Mouse (Mus musculus): ENCODE results near the gene Map3k5. TPM values are rescaled to one million over a fixed set of nuclear protein-coding genes. Genes with fewer than 3 reads are reported as not detected.

The Map3k5 gene
- polyA plus RNA-seq, 1 experiment from 2014 or later = 2.5 TPM

DNA sequence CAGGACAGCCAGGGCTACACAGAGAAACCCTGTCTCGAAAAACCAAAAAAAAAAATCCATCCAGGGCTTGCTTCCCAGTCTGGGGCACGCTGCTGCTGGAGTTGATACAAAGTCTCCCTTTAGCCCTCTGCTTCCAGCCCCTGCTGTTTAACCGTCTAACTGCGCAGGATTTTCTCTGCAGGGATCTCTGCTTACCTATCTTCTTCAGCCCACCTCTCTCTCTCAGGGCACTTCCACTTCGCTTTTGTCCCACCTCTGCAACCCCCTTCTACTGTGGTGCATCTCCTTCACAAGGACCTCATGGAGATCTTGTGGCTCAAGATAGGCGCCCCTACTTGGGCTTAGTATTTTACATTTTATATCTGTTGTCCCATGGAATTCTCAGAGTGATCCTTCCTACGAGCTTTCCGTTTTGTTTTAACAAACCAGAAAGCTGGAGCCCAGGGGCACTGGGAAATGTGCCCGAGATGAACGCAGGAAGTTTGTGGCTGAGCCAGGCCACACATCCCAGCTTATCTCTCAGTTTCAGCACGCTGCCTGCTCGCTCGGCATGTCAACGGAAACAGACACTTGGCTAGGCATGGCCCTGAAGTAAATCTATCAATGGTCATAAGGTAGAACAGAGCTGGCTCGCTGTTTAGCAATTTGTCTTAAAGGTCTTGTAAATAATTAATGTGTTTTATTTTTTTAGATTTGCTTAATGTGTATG, 201.2 kb downstream of the Map3k5 start:
- no peak overlapping the region for H3K4me3 ChIP-seq (ENCODE audit: low read depth, low read length)
- H3K4me2 ChIP-seq (ENCODE audit: low read depth, low read length) = no peak overlapping the region
- no peaks in the 10 kb centered on the region for H3K9me3 ChIP-seq (ENCODE audit: control insufficient read depth, low read length)
- no peak overlapping the region for H3K9ac ChIP-seq (ENCODE audit: low read depth, low read length)
- ATAC-seq (ENCODE audit: low read depth) = no peak
- DNase-seq (ENCODE audit: low spot score) = peak; percentile 31
- peaks cover 8% of the 10 kb centered on the region; the same call in 1 of the 2 replicates for H3K36me3 ChIP-seq (ENCODE audit: control insufficient read depth, insufficient read depth, low read length)
- WGBS = 75% methylated on average over 15 of the region's 15 CpGs
- H3K27ac ChIP-seq (replicated peaks; ENCODE audit: low read depth, low read length) = no peak overlapping the region
- no peaks in the 10 kb centered on the region for H3K27me3 ChIP-seq (replicated peaks; ENCODE audit: control insufficient read depth, insufficient read depth, low read length)
- H3K4me1 ChIP-seq (ENCODE audit: control insufficient read depth, insufficient read depth, low read length) = no peaks in the 10 kb centered on the region

DNA sequence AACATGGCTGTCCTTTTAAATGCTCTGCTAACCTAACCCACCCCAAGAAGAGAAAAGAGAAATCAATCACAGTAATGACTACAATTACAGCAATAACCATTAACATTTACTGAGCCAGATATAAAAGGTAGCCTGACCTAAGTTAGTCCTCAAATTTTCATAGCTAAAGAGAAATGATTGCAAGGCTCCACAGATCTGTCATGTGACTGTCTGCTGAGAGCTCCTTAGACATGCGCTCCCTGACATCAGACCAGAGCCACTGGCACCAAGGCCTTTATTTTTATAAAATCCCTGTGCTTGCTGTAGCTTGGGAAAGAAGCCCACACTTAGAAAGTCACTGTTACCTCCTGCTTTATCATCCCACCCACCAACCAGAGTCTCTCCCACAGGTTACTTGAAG, 202.2 kb downstream of the Map3k5 start:
- no peak overlapping the region for H3K27ac ChIP-seq (replicated peaks; ENCODE audit: low read depth, low read length)
- WGBS = 76% methylated on average over 1 of the region's 1 CpGs
- no peak overlapping the region for H3K4me3 ChIP-seq (ENCODE audit: low read depth, low read length)
- H3K9ac ChIP-seq (ENCODE audit: low read depth, low read length) = no peak overlapping the region
- no peaks in the 10 kb centered on the region for H3K4me1 ChIP-seq (ENCODE audit: control insufficient read depth, insufficient read depth, low read length)
- no peaks in the 10 kb centered on the region for H3K27me3 ChIP-seq (replicated peaks; ENCODE audit: control insufficient read depth, insufficient read depth, low read length)
- DNase-seq (ENCODE audit: low spot score) = no peak
- ATAC-seq (ENCODE audit: low read depth) = no peak
- H3K4me2 ChIP-seq (ENCODE audit: low read depth, low read length) = no peak overlapping the region
- no peaks in the 10 kb centered on the region for H3K9me3 ChIP-seq (ENCODE audit: control insufficient read depth, low read length)
- peaks cover 8% of the 10 kb centered on the region for H3K36me3 ChIP-seq (ENCODE audit: control insufficient read depth, insufficient read depth, low read length)

- Histone ChIP-seq H3K9me3 (ENCODE audit: control insufficient read depth, low read length) (no peaks in the 10 kb centered on the region), H3K27me3 (replicated peaks; ENCODE audit: control insufficient read depth, insufficient read depth, low read length) (no peaks in the 10 kb centered on the region), H3K4me2 (ENCODE audit: low read depth, low read length) (no peak overlapping the region), H3K4me3 (ENCODE audit: low read depth, low read length) (no peak overlapping the region), H3K36me3 (ENCODE audit: control insufficient read depth, insufficient read depth, low read length) (no peaks in the 10 kb centered on the region; the same call in none of the 2 replicates), H3K27ac (replicated peaks; ENCODE audit: low read depth, low read length) (no peak overlapping the region), H3K4me1 (ENCODE audit: control insufficient read depth, insufficient read depth, low read length) (no peaks in the 10 kb centered on the region), H3K9ac (ENCODE audit: low read depth, low read length) (no peak overlapping the region)
- no peak for DNase-seq (ENCODE audit: low spot score)
- no peak for ATAC-seq (ENCODE audit: low read depth)
- WGBS = 73% methylated on average over 17 of the region's 17 CpGs
Measured at GRCm38 (mm10) chr10:20141376-20141775, 207.1 kb downstream of the Map3k5 start.

- Histone ChIP-seq H3K4me2 (ENCODE audit: low read depth, low read length) (peak within 1 kb of the TSS; percentile 96), H3K36me3 (ENCODE audit: control insufficient read depth, insufficient read depth, low read length) (no peaks in the 10 kb centered on the region), H3K27ac (replicated peaks; ENCODE audit: low read depth, low read length) (peak within 1 kb of the TSS; percentile 52), H3K9ac (ENCODE audit: low read depth, low read length) (peak within 1 kb of the TSS; percentile 74), H3K4me3 (ENCODE audit: low read depth, low read length) (peak within 1 kb of the TSS; percentile 83), H3K9me3 (ENCODE audit: control insufficient read depth, low read length) (no peaks in the 10 kb centered on the region), H3K27me3 (replicated peaks; ENCODE audit: control insufficient read depth, insufficient read depth, low read length) (peaks cover 45% of the 10 kb centered on the region), H3K4me1 (ENCODE audit: control insufficient read depth, insufficient read depth, low read length) (0 out of 2 replicates have a peak, but pooled peaks cover 3% of the 10 kb centered on the region)
- 0 out of 2 replicates have a peak, but pooled peaks have one; percentile 5 for ATAC-seq (ENCODE audit: low read depth)
- 6% methylated on average over 31 of the region's 51 CpGs for WGBS
- DNase-seq (ENCODE audit: low spot score) = peak; percentile 22
Measured at GRCm38 (mm10) chr10:20148130-20148772, 214.0 kb downstream of the Map3k5 start, which contains the start of gene Map7. Gene Map7, plus strand, starts transcription at chr10:20148471.

DNA sequence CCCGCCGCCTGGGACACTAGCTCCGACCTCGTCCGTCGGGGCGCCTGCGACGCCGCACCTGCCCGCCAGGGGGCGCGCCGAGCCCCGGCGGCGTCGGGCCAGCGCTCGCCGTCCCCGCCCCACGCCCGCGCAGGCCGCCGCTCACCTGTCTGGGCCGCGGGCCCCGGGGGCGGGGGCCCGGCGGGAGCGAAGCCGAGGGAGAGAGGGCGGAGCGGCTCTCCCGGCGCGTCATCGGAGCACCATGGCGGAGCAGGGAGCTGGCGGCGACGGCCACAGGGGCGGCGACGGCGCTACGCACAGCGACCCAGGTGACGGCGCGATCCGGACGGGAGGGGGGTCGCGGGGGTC, 214.5 kb downstream of the Map3k5 start:
- H3K9ac ChIP-seq (ENCODE audit: low read depth, low read length) = peak overlapping the region; percentile 74
- ATAC-seq (ENCODE audit: low read depth) = peak; percentile 94
- 0% methylated on average over 4 of the region's 58 CpGs for WGBS
- no peaks in the 10 kb centered on the region for H3K36me3 ChIP-seq (ENCODE audit: control insufficient read depth, insufficient read depth, low read length)
- H3K4me2 ChIP-seq (ENCODE audit: low read depth, low read length) = peak overlapping the region; percentile 96
- H3K27me3 ChIP-seq (replicated peaks; ENCODE audit: control insufficient read depth, insufficient read depth, low read length) = peaks cover 45% of the 10 kb centered on the region
- H3K4me1 ChIP-seq (ENCODE audit: control insufficient read depth, insufficient read depth, low read length) = 0 out of 2 replicates have a peak, but pooled peaks cover 3% of the 10 kb centered on the region
- peak overlapping the region; percentile 83 for H3K4me3 ChIP-seq (ENCODE audit: low read depth, low read length)
- DNase-seq (ENCODE audit: low spot score) = peak; percentile 82
- no peaks in the 10 kb centered on the region for H3K9me3 ChIP-seq (ENCODE audit: control insufficient read depth, low read length)
- peak overlapping the region; percentile 52; the same call in 1 of the 2 replicates for H3K27ac ChIP-seq (replicated peaks; ENCODE audit: low read depth, low read length)

- no peaks in the 10 kb centered on the region for H3K36me3 ChIP-seq (ENCODE audit: control insufficient read depth, insufficient read depth, low read length)
- H3K4me3 ChIP-seq (ENCODE audit: low read depth, low read length) = peak overlapping the region; percentile 83
- no peaks in the 10 kb centered on the region for H3K9me3 ChIP-seq (ENCODE audit: control insufficient read depth, low read length)
- DNase-seq (ENCODE audit: low spot score) (peak; percentile 44), ATAC-seq (ENCODE audit: low read depth) (peak; percentile 76)
- peaks cover 45% of the 10 kb centered on the region for H3K27me3 ChIP-seq (replicated peaks; ENCODE audit: control insufficient read depth, insufficient read depth, low read length)
- H3K27ac ChIP-seq (replicated peaks; ENCODE audit: low read depth, low read length) = peak overlapping the region; percentile 52
- WGBS = under 1% methylated on average over 27 of the region's 74 CpGs
- peak overlapping the region; percentile 74 for H3K9ac ChIP-seq (ENCODE audit: low read depth, low read length)
- peak overlapping the region; percentile 96 for H3K4me2 ChIP-seq (ENCODE audit: low read depth, low read length)
- 0 out of 2 replicates have a peak, but pooled peaks cover 3% of the 10 kb centered on the region for H3K4me1 ChIP-seq (ENCODE audit: control insufficient read depth, insufficient read depth, low read length)
Measured at GRCm38 (mm10) chr10:20149121-20149834, 215.0 kb downstream of the Map3k5 start.

GRCm38 (mm10) chr10:20149835-20150355, 215.6 kb downstream of the Map3k5 start:
- Histone ChIP-seq H3K4me2 (ENCODE audit: low read depth, low read length) (peak overlapping the region; percentile 96), H3K36me3 (ENCODE audit: control insufficient read depth, insufficient read depth, low read length) (no peaks in the 10 kb centered on the region), H3K27me3 (replicated peaks; ENCODE audit: control insufficient read depth, insufficient read depth, low read length) (peaks cover 45% of the 10 kb centered on the region), H3K4me3 (ENCODE audit: low read depth, low read length) (peak overlapping the region; percentile 83), H3K9me3 (ENCODE audit: control insufficient read depth, low read length) (no peaks in the 10 kb centered on the region), H3K4me1 (ENCODE audit: control insufficient read depth, insufficient read depth, low read length) (0 out of 2 replicates have a peak, but pooled peaks cover 3% of the 10 kb centered on the region), H3K27ac (replicated peaks; ENCODE audit: low read depth, low read length) (no peak overlapping the region), H3K9ac (ENCODE audit: low read depth, low read length) (peak overlapping the region; percentile 74)
- 9% methylated on average over 13 of the region's 13 CpGs for WGBS
- no peak for ATAC-seq (ENCODE audit: low read depth)
- no peak for DNase-seq (ENCODE audit: low spot score)

- Histone ChIP-seq H3K4me2 (ENCODE audit: low read depth, low read length) (no peak overlapping the region), H3K4me3 (ENCODE audit: low read depth, low read length) (no peak overlapping the region), H3K9me3 (ENCODE audit: control insufficient read depth, low read length) (no peaks in the 10 kb centered on the region), H3K36me3 (ENCODE audit: control insufficient read depth, insufficient read depth, low read length) (no peaks in the 10 kb centered on the region), H3K27me3 (replicated peaks; ENCODE audit: control insufficient read depth, insufficient read depth, low read length) (peaks cover 37% of the 10 kb centered on the region), H3K27ac (replicated peaks; ENCODE audit: low read depth, low read length) (no peak overlapping the region), H3K9ac (ENCODE audit: low read depth, low read length) (no peak overlapping the region), H3K4me1 (ENCODE audit: control insufficient read depth, insufficient read depth, low read length) (0 out of 2 replicates have a peak, but pooled peaks cover 3% of the 10 kb centered on the region)
- no peak for ATAC-seq (ENCODE audit: low read depth)
- 88% methylated on average over 1 of the region's 1 CpGs for WGBS
- DNase-seq (ENCODE audit: low spot score) = no peak
Measured at GRCm38 (mm10) chr10:20152131-20152530, 217.9 kb downstream of the Map3k5 start.
